Mouse (Mus musculus) induced T-regulatory cell, adult 2 months (primary cell): ENCODE results near the gene Naa25.

Source experiments
- DNase-seq: peaks from one replicate; pipeline ENCODE4 v3.0.0-alpha.2; 2012; ENCODE audit warnings: low read depth

Naa25 gene

GRCm38 (mm10) chr5:121393402-121393801, 4.3 kb upstream of the Naa25 start:
- no peak for DNase-seq

GRCm38 (mm10) chr5:121395621-121396020, 2.1 kb upstream of the Naa25 start:
- no peak for DNase-seq

GRCm38 (mm10) chr5:121398146-121398964, 619 bp downstream of the Naa25 start:
- peak; percentile 54 for DNase-seq

GRCm38 (mm10) chr5:121398965-121399462, 1.3 kb downstream of the Naa25 start:
- DNase-seq: peak; percentile 57

- no peak for DNase-seq
Observed at GRCm38 (mm10) chr5:121399540-121399939, 1.8 kb downstream of the Naa25 start.

- DNase-seq: no peak
Observed at GRCm38 (mm10) chr5:121400064-121400463, 2.3 kb downstream of the Naa25 start.

GRCm38 (mm10) chr5:121400849-121401248, 3.1 kb downstream of the Naa25 start:
- no peak for DNase-seq

- DNase-seq: no peak
Observed at GRCm38 (mm10) chr5:121407856-121408255, 10.1 kb downstream of the Naa25 start.

- DNase-seq: no peak
Observed at GRCm38 (mm10) chr5:121410975-121411374, 13.2 kb downstream of the Naa25 start.

GRCm38 (mm10) chr5:121420721-121421120, 23.0 kb downstream of the Naa25 start:
- DNase-seq: no peak

GRCm38 (mm10) chr5:121422787-121423186, 25.1 kb downstream of the Naa25 start:
- DNase-seq: no peak

- no peak for DNase-seq
Observed at GRCm38 (mm10) chr5:121423297-121423696, 25.6 kb downstream of the Naa25 start.

GRCm38 (mm10) chr5:121428954-121429353, 31.2 kb downstream of the Naa25 start:
- no peak for DNase-seq

GRCm38 (mm10) chr5:121438131-121438530, 40.4 kb downstream of the Naa25 start:
- DNase-seq: no peak

- DNase-seq: no peak
Observed at GRCm38 (mm10) chr5:121438756-121439155, 41.0 kb downstream of the Naa25 start.

- DNase-seq: peak; percentile 72
Observed at GRCm38 (mm10) chr5:121443548-121443947, 45.8 kb downstream of the Naa25 start.

- no peak for DNase-seq
Observed at GRCm38 (mm10) chr5:121444870-121445269, 47.1 kb downstream of the Naa25 start.

GRCm38 (mm10) chr5:121448450-121448849, 50.7 kb downstream of the Naa25 start:
- DNase-seq: peak; percentile 53

- DNase-seq: peak; percentile 90
Observed at GRCm38 (mm10) chr5:121449976-121450375, 52.2 kb downstream of the Naa25 start.

- no peak for DNase-seq
Observed at GRCm38 (mm10) chr5:121450476-121450875, 52.7 kb downstream of the Naa25 start.

GRCm38 (mm10) chr5:121451203-121451602, 53.5 kb downstream of the Naa25 start:
- DNase-seq: no peak

GRCm38 (mm10) chr5:121451644-121452025, 53.9 kb downstream of the Naa25 start, which contains the start of gene Tmem116:
Tmem116 (plus strand) TSS chr5:121451893.
- DNase-seq: peak; percentile 64

- peak; percentile 98 for DNase-seq
Observed at GRCm38 (mm10) chr5:121452026-121452869, 54.5 kb downstream of the Naa25 start, which contains the start of gene Erp29. Erp29 (minus strand) TSS chr5:121452506.
